Mouse (Mus musculus): ENCODE measurements around the gene Tmem104.

DNA sequence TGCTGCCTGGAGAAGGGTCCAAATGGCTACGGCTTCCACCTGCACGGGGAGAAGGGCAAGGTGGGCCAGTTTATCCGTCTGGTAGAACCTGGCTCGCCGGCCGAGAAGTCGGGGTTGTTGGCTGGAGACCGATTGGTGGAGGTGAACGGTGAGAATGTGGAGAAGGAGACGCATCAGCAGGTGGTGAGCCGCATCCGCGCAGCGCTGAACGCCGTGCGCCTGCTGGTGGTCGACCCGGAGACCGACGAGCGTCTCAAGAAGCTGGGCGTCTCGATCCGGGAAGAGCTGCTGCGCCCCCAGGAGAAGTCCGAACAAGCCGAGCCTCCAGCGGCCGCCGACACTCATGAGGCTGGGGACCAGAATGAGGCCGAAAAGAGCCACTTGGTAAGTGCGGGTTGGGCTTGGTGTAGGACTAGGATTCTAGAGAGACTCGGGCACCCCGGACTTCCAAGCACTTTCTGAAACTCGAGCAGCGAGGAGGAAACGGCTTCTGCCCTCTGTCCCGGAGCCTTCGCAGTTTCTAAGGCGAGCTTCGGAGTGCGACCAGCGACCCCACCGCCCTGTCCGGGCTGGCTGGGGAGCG, 23.6 kb upstream of the Tmem104 start:
- TF ChIP-seq E2F4 (IDR thresholded peaks at IDR 0.05; ENCODE audit: insufficient read depth) (no peak), POLR2A (IDR thresholded peaks at IDR 0.05; ENCODE audit: insufficient read length, low read depth) (no peak), POLR2AphosphoS2 (IDR thresholded peaks at IDR 0.05; ENCODE audit: insufficient read length, low read depth) (no peak), SRF (IDR thresholded peaks at IDR 0.05; ENCODE audit: control insufficient read depth, insufficient read length, low read depth) (no peak), MYOD1 (IDR thresholded peaks at IDR 0.05; ENCODE audit: control insufficient read depth in 1 of 3, insufficient read length in 2 of 3, low read depth in 2 of 3) (no peak), REST (IDR thresholded peaks at IDR 0.05; ENCODE audit: insufficient read depth, insufficient read length) (no peak), MYOG (IDR thresholded peaks at IDR 0.05; ENCODE audit: control insufficient read depth in 1 of 3, insufficient read depth in 1 of 3, insufficient read length in 2 of 3, low read depth in 2 of 3) (no peak), CEBPB (IDR thresholded peaks at IDR 0.05; ENCODE audit: insufficient read depth, poor library complexity, severe bottlenecking) (no peak), TCF12 (IDR thresholded peaks at IDR 0.05; ENCODE audit: insufficient read depth, poor library complexity, severe bottlenecking) (no peak), TCF3 (IDR thresholded peaks at IDR 0.05; ENCODE audit: insufficient read length, low read depth) (no peak)

Data from myocyte (in vitro differentiated cells).